Mouse (Mus musculus) thymus, postnatal 0 days (tissue): ENCODE measurements around the gene Aco1. TPM values are rescaled to one million over a fixed set of nuclear protein-coding genes. Genes with fewer than 3 reads are reported as not detected.

ENCODE experiments used
- DNase-seq: peaks from one replicate; pipeline ENCODE4 v3.0.0-alpha.2; 2015; ENCODE audit warnings: low spot score
- polyA plus RNA-seq: library from polyadenylated mRNA; unstranded; fragments of >200 nt; fragmentation: Nextera tagmentation; extraction: Ambion mirVana; gene quantifications from 2 replicates; pipeline ENCODE4 v1.2.1, GENCODE M21; 2015

The Aco1 gene
- polyA plus RNA-seq, 1 experiment from 2014 or later: 26.5 TPM

DNA sequence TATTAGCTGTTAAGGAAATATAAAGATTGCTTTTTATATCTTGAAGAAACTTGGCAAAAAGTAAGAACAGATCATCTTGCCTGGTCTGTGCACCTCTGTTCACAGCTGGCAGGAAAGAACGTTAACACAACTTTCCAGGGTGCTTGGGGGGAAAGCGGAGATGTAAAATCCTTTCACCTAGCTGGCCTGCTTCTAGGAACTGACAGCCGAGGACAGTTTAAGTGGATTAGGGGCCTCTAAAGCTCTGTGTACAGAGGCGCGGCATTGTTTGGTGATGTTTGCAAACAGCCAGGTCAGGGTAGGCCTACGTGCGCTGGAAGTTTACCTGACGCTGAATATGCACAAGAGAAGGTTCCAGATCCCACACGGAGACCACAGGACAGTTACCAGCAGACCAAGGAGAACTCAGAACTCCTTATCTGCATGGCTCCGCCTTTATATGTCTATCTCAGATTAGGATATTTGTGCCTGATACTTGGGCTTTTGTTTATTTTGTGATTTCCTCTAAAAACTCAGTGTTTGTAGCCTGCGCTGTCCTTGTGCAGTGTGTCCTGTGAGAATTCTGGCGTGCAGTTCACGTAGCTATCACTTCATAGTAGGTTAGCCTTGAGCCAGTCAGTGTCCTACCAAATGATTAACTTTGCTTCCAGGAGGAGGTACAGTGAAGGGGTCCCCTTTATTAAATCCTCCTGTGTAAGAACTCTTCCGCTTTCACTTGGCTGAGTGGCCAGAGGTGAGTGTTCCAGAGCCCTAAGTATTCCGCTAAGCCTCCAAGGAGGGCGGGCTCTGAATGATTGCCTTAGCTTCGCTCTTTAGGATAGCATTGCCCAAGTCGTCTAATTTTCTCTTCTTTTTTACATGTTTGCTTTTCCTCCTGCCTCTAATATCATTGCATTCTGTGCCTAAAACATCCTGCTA lies 14.0 kb downstream of the Aco1 start:
- no peak for DNase-seq

DNA sequence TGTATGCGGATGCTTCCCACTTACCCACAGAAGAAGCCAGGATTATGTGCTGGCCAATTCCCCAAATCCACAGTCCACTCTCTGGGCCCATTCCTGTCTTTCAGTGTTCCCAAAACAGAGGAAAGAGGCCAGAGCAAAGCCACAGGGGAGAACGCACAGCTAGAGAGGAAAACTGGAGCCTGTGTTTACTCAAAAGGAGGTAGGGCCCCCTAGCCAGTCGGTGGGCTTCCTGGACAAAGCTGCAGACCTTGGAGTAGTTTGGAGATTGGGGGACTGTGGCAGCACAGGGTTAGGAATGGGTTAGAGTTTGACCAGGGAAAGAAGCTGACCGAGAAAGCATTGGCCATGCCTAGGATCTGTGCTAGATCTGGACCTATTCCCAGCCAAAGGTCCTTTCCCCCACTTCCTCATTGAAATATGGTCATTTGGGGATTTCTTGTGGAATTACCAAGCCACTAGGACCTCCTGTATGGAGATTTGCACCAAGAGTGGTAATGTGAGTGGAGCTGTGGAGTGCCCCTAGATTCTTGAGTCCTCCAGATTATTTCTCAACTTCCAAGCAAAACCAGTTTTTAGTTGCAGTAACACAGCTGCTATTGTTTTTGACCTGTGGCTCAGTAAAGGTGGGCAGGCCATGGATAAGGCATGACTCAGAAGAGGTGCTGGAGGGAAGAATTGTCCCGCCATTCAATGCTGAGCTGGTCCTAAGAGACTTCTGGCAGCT lies 14.8 kb downstream of the Aco1 start:
- DNase-seq: no peak

DNA sequence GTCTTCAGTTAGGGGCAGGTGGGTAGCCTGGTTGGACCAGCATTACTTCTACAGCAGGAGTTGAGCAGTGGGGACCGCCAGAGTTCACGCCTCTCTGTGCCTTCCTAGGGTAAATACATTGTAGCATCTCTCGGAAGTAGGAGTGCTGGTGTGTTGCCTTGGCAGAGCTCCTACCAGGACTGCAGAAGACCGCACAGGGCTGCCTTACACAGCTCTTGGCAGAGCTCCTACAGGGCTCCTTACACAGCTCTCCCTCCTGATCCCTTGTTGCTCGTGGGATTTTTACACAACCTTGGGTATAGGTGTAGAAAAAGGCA lies 15.3 kb downstream of the Aco1 start:
- no peak for DNase-seq

DNA sequence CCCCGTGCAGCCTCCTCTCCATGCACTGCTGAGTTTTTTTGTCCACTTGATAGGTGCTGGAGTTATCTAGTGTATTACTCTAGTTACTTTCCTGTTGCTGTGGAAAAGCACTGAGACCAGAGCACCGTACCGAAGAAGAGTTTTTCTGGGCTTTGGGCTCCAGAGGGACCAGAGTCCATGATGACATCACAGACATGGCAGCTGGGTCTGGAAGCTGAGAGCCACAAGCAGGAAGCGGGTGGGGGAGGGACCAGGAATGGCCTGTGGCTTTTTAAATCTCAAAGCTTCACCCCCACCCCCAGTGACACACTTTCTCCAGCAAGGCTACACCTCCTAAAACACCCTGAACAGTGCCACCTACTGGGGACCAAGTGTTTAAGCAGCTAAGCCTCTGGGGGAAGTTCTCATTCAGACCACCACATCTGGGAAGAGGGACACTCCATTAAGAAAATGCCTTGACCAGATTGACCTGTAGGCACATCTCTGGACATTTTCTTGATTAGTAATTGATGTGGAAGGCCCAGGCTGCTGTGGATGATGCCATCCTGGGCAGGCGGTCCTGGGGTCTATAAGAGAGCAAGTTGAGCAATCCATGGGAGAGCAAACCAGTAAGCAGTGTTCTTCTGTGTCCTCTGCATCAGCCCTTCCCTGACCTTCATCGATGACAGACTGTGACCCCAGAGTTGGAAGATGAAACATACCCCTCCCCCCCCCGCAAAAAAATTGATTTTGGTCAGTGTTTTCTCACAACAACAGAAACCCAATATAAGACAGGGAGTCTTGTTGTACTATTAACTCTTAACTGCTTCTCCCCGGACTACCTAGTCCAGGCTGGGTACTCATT lies 17.9 kb downstream of the Aco1 start:
- DNase-seq: no peak

- no peak for DNase-seq
These were observed 20.8 kb downstream of the Aco1 start for GRCm38 (mm10) chr4:40163646-40164045.

DNA sequence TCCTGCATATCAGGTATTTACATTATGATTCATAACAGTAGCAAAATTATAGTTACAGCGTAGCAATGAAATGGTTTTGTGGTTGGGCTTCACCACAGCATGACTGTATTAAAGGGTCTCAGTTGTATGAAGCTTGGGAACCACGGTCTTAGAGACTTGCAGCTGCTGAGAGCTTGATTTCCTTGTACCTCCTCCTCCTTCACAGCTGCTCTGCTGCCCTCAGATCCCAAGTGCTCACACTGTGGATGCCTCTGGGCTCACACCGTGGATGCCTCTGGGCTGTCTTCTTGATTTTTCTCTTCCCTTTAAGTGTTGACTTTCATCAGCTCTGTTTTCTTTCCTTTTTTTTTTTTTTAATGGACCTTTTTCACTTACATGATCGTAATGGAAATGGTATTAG lies 28.6 kb downstream of the Aco1 start:
- peak; percentile 14 for DNase-seq

DNA sequence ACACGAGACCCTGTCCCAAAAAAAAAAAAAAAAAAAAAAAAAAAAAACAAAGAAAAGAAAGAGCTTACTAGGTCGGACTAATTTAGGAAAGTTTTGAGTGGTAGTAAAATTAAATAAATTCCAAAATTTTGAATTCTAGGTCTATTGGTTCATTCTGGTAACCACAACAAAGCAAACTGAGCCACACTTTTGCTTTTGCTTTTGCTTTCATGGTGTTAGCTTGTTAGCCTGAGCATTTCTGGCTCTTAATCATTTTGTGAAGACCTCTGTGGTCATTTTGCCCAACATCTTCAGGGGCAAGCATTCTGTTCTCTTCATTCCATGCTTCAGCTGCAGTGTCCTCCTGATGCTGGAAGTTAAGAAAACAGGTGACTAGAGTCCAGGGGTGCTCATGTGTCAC lies 29.5 kb downstream of the Aco1 start:
- DNase-seq: no peak

GRCm38 (mm10) chr4:40174321-40174720 lies 31.4 kb downstream of the Aco1 start:
- no peak for DNase-seq

DNA sequence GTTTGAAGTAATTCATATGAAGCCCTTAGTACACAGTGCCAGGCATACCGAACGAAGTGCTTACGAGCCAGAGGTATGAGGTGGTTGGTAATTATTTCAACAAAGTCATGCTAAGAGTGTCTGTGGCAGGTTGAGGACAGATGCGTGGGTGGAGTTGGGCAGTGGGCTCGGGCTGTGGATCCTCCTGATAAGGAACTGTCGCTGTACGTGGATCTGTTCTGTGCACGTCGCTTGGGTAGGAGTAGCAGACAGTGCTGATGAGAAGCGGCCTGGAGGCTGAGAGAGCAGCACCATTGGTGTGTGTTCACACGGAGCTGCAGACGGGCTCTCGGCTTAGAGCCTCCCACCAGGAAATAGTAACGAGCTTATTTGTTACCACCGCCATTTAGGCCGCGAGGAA lies 35.7 kb downstream of the Aco1 start:
- DNase-seq: no peak

DNA sequence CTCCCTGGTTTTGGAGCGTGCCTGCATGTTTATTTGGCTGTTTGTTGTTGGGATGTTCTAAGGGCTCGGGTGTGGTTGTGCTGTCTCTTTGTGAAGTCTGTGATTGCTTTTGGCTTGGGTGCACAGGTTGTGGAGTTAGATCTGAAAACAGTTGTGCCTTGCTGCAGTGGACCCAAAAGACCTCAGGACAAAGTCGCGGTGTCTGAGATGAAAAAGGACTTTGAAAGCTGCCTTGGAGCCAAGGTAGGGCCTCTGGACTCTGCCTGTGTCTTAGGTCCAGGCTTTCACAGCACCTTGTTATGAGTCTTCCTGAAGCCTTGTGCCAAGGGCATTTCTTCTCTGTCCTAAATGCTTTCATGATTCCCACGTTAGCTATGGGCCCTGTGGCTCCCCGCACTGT lies 37.2 kb downstream of the Aco1 start:
- DNase-seq: no peak

DNA sequence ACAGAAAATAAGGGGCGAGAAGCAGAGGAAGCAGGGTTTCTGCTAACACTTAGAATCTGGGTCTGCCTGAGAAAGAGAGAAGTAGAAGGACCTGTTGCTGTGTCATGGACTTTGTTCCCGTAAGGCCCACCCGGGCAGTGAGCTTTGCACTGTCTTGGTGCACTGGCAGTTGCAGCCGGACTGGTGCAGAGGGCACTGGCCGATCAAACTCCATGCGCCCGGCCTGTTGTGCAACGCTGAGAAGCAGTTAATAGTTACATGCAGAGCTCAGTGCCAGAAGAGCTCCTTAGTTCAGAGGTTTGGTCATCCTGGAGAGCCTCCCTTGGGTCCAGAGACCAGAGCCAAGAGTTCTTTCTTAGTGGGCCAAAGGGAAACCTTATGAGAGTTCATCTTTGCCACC lies 38.8 kb downstream of the Aco1 start:
- no peak for DNase-seq

- DNase-seq: peak; percentile 70
These were observed 39.9 kb downstream of the Aco1 start for GRCm38 (mm10) chr4:40182651-40183320.

DNA sequence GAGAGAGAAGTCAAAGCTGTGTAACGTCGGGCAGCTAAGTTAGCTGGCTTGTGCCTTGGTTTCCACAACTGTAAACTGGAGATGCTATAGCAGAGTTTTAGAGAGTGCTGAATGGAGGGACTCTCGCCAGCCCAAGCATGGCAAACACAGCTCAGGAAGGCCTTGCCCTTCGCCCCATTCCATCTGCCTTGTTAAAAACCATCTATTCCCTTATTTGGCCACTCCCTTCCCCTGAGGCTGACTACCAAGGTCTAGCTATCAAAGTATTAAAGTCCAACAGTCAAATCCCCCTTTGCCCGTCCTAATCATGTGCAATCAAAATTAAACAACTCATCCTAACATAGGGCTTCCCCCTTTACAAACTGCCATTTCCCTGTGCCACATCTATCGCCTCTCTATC lies 40.9 kb downstream of the Aco1 start:
- no peak for DNase-seq

DNA sequence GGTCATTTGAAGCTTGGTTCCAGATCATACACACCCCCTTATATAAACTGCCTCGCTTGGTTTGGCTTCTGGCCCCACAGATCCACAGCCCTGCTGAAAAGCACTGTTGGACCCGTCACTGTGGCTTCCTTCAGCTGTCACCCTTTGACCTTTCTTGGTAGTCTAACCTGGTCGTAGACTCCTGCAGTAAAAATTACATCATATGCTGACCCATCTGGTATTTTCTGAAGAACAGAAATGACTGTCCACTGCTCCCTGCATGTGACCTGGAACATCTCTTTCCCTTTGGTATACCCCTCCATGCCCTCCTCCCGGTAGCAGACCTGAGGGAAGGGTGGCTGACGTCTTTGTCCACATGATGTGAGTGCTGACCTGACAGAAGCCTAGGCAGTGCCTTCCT lies 41.6 kb downstream of the Aco1 start:
- DNase-seq: no peak

- DNase-seq: no peak
These were observed 45.1 kb downstream of the Aco1 start for GRCm38 (mm10) chr4:40187956-40188355.

GRCm38 (mm10) chr4:40192246-40192645 lies 49.4 kb downstream of the Aco1 start:
- DNase-seq: no peak

DNA sequence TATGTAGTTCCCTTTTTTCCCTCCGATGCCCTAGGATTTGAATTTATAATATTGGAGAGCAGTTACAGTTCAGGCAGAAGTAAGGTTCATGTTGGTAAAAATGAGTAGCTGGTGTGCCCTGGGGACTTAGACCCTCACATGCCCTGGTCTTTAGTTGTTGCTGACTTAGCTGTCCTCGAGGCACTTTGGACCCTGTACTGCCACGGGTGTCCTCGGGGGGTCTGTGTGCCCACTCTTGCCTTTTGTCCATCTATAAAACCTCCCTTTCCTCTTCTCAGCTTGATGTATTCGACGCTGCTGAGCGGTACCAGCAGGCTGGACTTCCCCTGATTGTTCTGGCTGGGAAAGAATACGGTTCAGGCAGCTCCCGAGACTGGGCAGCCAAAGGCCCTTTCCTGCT lies 50.6 kb downstream of the Aco1 start:
- DNase-seq: no peak

DNA sequence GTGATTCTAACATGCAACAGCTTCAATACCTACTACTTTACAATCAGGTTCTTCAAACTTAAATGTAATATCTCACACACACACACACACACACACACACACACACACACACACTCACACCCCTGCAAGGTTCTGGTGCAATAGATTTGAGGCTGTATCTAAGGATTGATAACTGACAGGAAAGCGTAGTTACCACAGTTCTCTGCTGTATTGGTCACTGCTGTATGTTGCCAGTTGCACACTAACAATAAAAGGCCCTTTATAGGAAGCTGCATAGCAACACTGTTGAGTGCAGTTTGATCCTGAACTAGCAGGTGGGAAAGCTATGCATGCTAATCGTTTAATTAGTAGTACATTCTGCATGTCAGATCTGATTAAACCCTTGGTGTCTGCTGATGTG lies 52.5 kb downstream of the Aco1 start:
- no peak for DNase-seq

DNA sequence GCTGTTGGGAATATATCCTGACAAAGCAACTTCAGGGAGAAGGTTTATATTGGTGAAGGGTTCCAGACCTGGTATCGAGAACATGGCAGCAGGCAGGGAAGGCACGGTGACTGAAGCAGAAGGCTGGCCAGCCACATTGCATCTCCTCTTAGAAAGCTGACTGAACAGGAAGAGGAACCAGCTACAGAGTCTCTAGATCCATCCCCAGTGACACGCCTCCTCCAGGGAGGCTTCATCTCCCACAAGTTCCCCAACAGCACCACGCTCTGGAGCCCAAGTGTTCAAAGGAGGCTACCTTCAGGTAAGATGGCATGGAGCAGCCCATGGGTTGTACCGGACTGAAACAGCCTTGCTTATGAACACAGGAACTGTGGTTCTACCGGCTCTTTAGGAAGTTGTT lies 59.3 kb downstream of the Aco1 start:
- no peak for DNase-seq

DNA sequence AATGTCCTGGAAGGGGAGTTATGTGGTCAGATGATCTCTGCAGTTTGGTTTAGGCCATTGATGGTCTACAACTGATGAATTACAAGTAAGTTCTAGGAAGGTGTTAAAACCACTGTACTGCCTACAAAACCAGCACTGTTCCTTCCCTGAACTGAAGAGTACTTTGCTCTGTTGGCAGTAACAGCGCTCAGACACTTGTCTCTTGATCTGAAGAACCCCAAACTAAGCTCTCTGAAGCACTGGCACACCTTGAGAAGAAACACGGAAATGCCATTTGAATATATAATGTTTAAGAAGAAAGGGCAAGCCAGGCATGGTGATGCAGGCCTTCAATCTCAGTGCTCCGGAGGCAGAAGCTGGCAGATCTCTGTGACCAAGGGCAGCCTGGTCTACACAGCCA lies 61.5 kb downstream of the Aco1 start:
- DNase-seq: no peak

GRCm38 (mm10) chr4:40205231-40205903 lies 62.5 kb downstream of the Aco1 start:
- DNase-seq: no peak
